Mouse (Mus musculus) gastrocnemius, postnatal 4 days (tissue): ENCODE measurements at regions not wholly inside any gene's neighbourhood (a gene's known extent, or its start where the extent isn't known, plus 50 kb on each side); places are given as distances from the start of the nearest gene placed in this dataset.
"Not testable (repeated sequence)": the region's sequence is repeated elsewhere in the genome, so short reads cannot be mapped to it uniquely, and the experiment has no call there.

ENCODE experiments used
- DNase-seq, 2 experiments: peaks; one replicate each; pipeline ENCODE4 v3.0.0; 2021 to 2022; ENCODE audit warnings: low spot score in 2 of 2, mixed read lengths in 2 of 2

- DNase-seq, result no peak
Measured at GRCm38 (mm10) chr19:19770990-19771389, 619.8 kb downstream of the Anxa1 start.

- DNase-seq, result not testable (repeated sequence)
Measured at GRCm38 (mm10) chr19:19750069-19750599, 639.1 kb upstream of the Rorb start.

GRCm38 (mm10) chr19:19747821-19748488 is 637.0 kb upstream of the Rorb start:
- DNase-seq, result no peak

GRCm38 (mm10) chr19:19719939-19720338 is 608.9 kb upstream of the Rorb start:
- no peak for DNase-seq
